Mouse (Mus musculus) liver, adult 2 months (tissue): ENCODE results near the gene Nif3l1.

Experiments used
- CTCF ChIP-seq: fragments of 200-500 bp; IDR thresholded peaks from 2 replicates; pipeline ENCODE4 v1.5.1; 2011; ENCODE audit warnings: low read depth, low read length, control low read depth
- POLR2A ChIP-seq: fragments of 200-500 bp; IDR thresholded peaks from 2 replicates; pipeline ENCODE4 v1.6.1; 2011; ENCODE audit warnings: low read length, control low read depth; ENCODE audit not compliant: insufficient read depth; ENCODE audit errors: extremely low read depth

DNA sequence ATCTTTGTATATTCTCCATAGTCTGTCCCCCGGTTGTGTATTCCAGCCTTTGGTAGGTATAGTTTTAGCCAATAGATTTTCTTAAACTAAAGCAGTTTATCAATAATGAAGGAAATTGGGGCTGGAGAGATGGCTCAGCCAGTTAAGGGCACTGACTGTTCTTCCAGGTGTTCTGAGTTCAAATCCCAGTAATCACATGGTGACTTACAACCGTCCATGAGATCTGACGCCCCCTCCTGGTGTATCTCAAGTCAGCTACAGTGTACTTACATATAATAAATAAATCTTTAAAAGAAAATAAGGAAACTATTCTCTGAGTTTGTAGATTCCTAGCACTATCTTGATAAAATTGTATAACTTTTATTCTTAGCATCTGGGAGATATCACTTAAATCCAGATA, 49.6 kb upstream of the Nif3l1 start:
- no peak for TF ChIP-seq CTCF
- no peak for TF ChIP-seq POLR2A
